7 mouse cellular contexts compared by ENCODE assay signal in genomic region chr3:152346633-152347141, GRCm38 (mm10). TPM values are rescaled to one million over a fixed set of nuclear protein-coding genes. Genes with fewer than 3 reads are reported as not detected.
DNase-seq lines count a peak whose midpoint lies in the region; ATAC-seq and TF ChIP-seq lines count a peak whose summit lies in the region.

No protein-coding gene starts in this region.

- WGBS in cerebellum, adult 2 months: under 1% methylated on average over 38 of the region's 54 CpGs
- WGBS in liver, embryonic 12.5 days (ENCODE audit: insufficient replicate concordance): under 1% methylated on average over 54 of the region's 54 CpGs
- under 1% methylated on average over 41 of the region's 54 CpGs for WGBS in midbrain, postnatal 0 days

- peak overlapping the region; percentile 86 for H3K9ac ChIP-seq in liver, embryonic 12.5 days
- H3K9ac ChIP-seq in midbrain, postnatal 0 days (replicated peaks; ENCODE audit: low read length, poor library complexity, severe bottlenecking): peak overlapping the region; percentile 91

- no peaks in the 10 kb centered on the region for H3K27me3 ChIP-seq in cerebellum, adult 2 months (ENCODE audit: control insufficient read depth, insufficient read depth, low read length)
- H3K27me3 ChIP-seq in liver, embryonic 12.5 days (replicated peaks): no peaks in the 10 kb centered on the region
- no peaks in the 10 kb centered on the region for H3K27me3 ChIP-seq in midbrain, postnatal 0 days (ENCODE audit: insufficient read depth, low read length)

- H3K27ac ChIP-seq in cerebellum, adult 2 months (ENCODE audit: insufficient read depth, low read length): peak overlapping the region; percentile 26
- peak overlapping the region; percentile 87 for H3K27ac ChIP-seq in liver, embryonic 12.5 days
- peak overlapping the region; percentile 89 for H3K27ac ChIP-seq in midbrain, postnatal 0 days (ENCODE audit: low read depth, low read length)

- no peaks in the 10 kb centered on the region for H3K9me3 ChIP-seq in liver, embryonic 12.5 days (replicated peaks)
- no peaks in the 10 kb centered on the region for H3K9me3 ChIP-seq in midbrain, postnatal 0 days (ENCODE audit: low read length)

- ATAC-seq in inflammation-experienced regulatory T-cells, adult 6 months: peak; percentile 25
- ATAC-seq in liver, embryonic 12.5 days: peak; percentile 79
- ATAC-seq in midbrain, postnatal 0 days (ENCODE audit: low FRiP score): peak; percentile 10

- peaks cover 8% of the 10 kb centered on the region for H3K36me3 ChIP-seq in liver, embryonic 12.5 days
- H3K36me3 ChIP-seq in midbrain, postnatal 0 days (ENCODE audit: insufficient read depth, low read length): no peaks in the 10 kb centered on the region

- peak overlapping the region; percentile 78 for H3K4me2 ChIP-seq in liver, embryonic 12.5 days
- H3K4me2 ChIP-seq in midbrain, postnatal 0 days (ENCODE audit: low read depth, low read length, poor library complexity, severe bottlenecking): peak overlapping the region; percentile 65

- no peak for TF ChIP-seq CTCF in cerebellum, adult 2 months (IDR thresholded peaks at IDR 0.05; ENCODE audit: borderline replicate concordance, insufficient read depth, low read depth, low read length)
- TF ChIP-seq CTCF in midbrain, postnatal 0 days (IDR thresholded peaks at IDR 0.05): no peak

- no peak for TF ChIP-seq POLR2A in cerebellum, adult 2 months (IDR thresholded peaks at IDR 0.05; ENCODE audit: borderline replicate concordance, insufficient read depth, low read length)

- H3K4me3 ChIP-seq in cerebellum, adult 2 months (replicated peaks; ENCODE audit: insufficient read depth, low read depth, low read length): peak overlapping the region; percentile 95
- H3K4me3 ChIP-seq in liver, embryonic 12.5 days: peak overlapping the region; percentile 81
- H3K4me3 ChIP-seq in midbrain, postnatal 0 days (ENCODE audit: low read depth, low read length): peak overlapping the region; percentile 75

- no peaks in the 10 kb centered on the region; the same call in 1 of the 2 replicates for H3K4me1 ChIP-seq in cerebellum, adult 2 months (ENCODE audit: control insufficient read depth, insufficient read depth, low read length)
- peaks cover 57% of the 10 kb centered on the region for H3K4me1 ChIP-seq in liver, embryonic 12.5 days
- peaks cover 4% of the 10 kb centered on the region for H3K4me1 ChIP-seq in midbrain, postnatal 0 days (ENCODE audit: insufficient read depth, low read length)

- DNase-seq in A20 (ENCODE audit: low read depth, low spot score): peak; percentile 71
- DNase-seq in CD8-positive naive resting alpha-beta T cell, adult 2 months (ENCODE audit: low read depth in 2 of 2, low spot score in 2 of 2): peak; percentile 4 to 10
- DNase-seq in cerebellum, adult 2 months: peak; percentile 64 to 73
- peak; percentile 10 for DNase-seq in forelimb bud, embryonic 11.5 days (ENCODE audit: low read depth, low spot score)
- DNase-seq in midbrain, postnatal 0 days (ENCODE audit: low spot score): peak; percentile 42

RNA-seq across cellular contexts. Expression of gene Usp33, which starts 0.4 kb away (rescaled TPM):
- 101 and 111 TPM in 2 replicates for polyA plus RNA-seq in cerebellum, adult 2 months (2012; rRNA removed)
- 10 to 100 TPM; 23.3 to 32.1 (median 30.3) TPM for polyA plus RNA-seq in inflammation-experienced regulatory T-cells, adult 6 months (2017; shearing (Covaris generic))
- 30.1 and 30.9 TPM in 2 replicates for polyA plus RNA-seq in liver, embryonic 12.5 days (2016; fragmentation: Nextera tagmentation; extraction: Ambion mirVana)
- total RNA-seq in midbrain, postnatal 0 days (2014; rRNA removed): 83.3 and 91.4 TPM in 2 replicates
- 65.3 and 70.7 TPM in 2 replicates for polyA plus RNA-seq in midbrain, postnatal 0 days (2015; fragmentation: Nextera tagmentation; extraction: Ambion mirVana)

RNA-seq across cellular contexts. Expression of gene Miga1, which starts 6.5 kb away (rescaled TPM):
- polyA plus RNA-seq in cerebellum, adult 2 months (2012; rRNA removed): 52.1 and 56.3 TPM in 2 replicates
- 10 to 100 TPM in 1 of 3 experiments, 1 to 10 TPM in 2; 2.4 to 10.1 (median 6.2) TPM for polyA plus RNA-seq in inflammation-experienced regulatory T-cells, adult 6 months (2017; shearing (Covaris generic))
- 7.1 and 9.1 TPM in 2 replicates for polyA plus RNA-seq in liver, embryonic 12.5 days (2016; fragmentation: Nextera tagmentation; extraction: Ambion mirVana)
- 26.3 and 28.2 TPM in 2 replicates for total RNA-seq in midbrain, postnatal 0 days (2014; rRNA removed)
- 16.9 and 18.7 TPM in 2 replicates for polyA plus RNA-seq in midbrain, postnatal 0 days (2015; fragmentation: Nextera tagmentation; extraction: Ambion mirVana)

RNA-seq across cellular contexts. Expression of gene Zzz3, which starts 48.6 kb away (rescaled TPM):
- 24.4 and 25.2 TPM in 2 replicates for polyA plus RNA-seq in cerebellum, adult 2 months (2012; rRNA removed)
- polyA plus RNA-seq in inflammation-experienced regulatory T-cells, adult 6 months (2017; shearing (Covaris generic)): 10 to 100 TPM; 25.3 to 35.1 (median 33.4) TPM
- polyA plus RNA-seq in liver, embryonic 12.5 days (2016; fragmentation: Nextera tagmentation; extraction: Ambion mirVana): 23.5 and 25.7 TPM in 2 replicates
- total RNA-seq in midbrain, postnatal 0 days (2014; rRNA removed): 29.4 and 40.6 TPM in 2 replicates
- 21.0 TPM in 2 replicates for polyA plus RNA-seq in midbrain, postnatal 0 days (2015; fragmentation: Nextera tagmentation; extraction: Ambion mirVana)

Comparison
In these comparisons a context has a peak if more than half of its experiments do, and no peak if none do; other contexts are left out.
1. Peak in every context shown above with its lines: DNase-seq, ATAC-seq, H3K4me3 ChIP-seq and H3K27ac ChIP-seq.
2. DNase-seq: peak in every context shown above with its lines; median percentile 71 in A20; 68 in cerebellum, adult 2 months; 42 in midbrain, postnatal 0 days; 10 in forelimb bud, embryonic 11.5 days; 7 in CD8-positive naive resting alpha-beta T cell, adult 2 months.
3. H3K27ac ChIP-seq: peak in every context shown above with its lines; median percentile 89 in midbrain, postnatal 0 days; 87 in liver, embryonic 12.5 days; 26 in cerebellum, adult 2 months.
4. ATAC-seq: peak in every context shown above with its lines; median percentile 79 in liver, embryonic 12.5 days; 25 in inflammation-experienced regulatory T-cells, adult 6 months; 10 in midbrain, postnatal 0 days.